Mouse (Mus musculus) limb, embryonic 12.5 days (tissue): ENCODE measurements at regions not wholly inside any gene's neighbourhood (a gene's known extent, or its start where the extent isn't known, plus 50 kb on each side); places are given as distances from the start of the nearest gene placed in this dataset.

ENCODE experiments used
- ATAC-seq: fragments of 200-750 bp; cut with Nextera tagmentation; 2 replicates; pipeline ENCODE4 v1.8.0; 2017; ENCODE audit warnings: low read depth, moderate TSS enrichment; ENCODE audit not compliant: insufficient number of reproducible peaks, insufficient read depth, low FRiP score, low TSS enrichment
- H3K27ac ChIP-seq: fragments of 300-500 bp; sonication (generic); 2 replicates; pipeline ENCODE4 v1.5.1; 2016; ENCODE audit warnings: mild to moderate bottlenecking, moderate library complexity
- H3K27me3 ChIP-seq: fragments of 300-500 bp; sonication (generic); 2 replicates; pipeline ENCODE4 v1.6.1; 2016; ENCODE audit warnings: mild to moderate bottlenecking, moderate library complexity
- H3K36me3 ChIP-seq: fragments of 300-500 bp; sonication (generic); 2 replicates; pipeline ENCODE4 v1.6.1; 2016; ENCODE audit warnings: mild to moderate bottlenecking, moderate library complexity
- H3K4me1 ChIP-seq: fragments of 300-500 bp; sonication (generic); replicated peaks from 2 replicates; pipeline ENCODE4 v1.6.1; 2016
- H3K4me2 ChIP-seq: fragments of 300-500 bp; sonication (generic); 2 replicates; pipeline ENCODE4 v1.6.1; 2016; ENCODE audit warnings: mild to moderate bottlenecking, moderate library complexity
- H3K4me3 ChIP-seq: fragments of 300-500 bp; sonication (generic); replicated peaks from 2 replicates; pipeline ENCODE4 v1.5.1; 2016; ENCODE audit warnings: mild to moderate bottlenecking
- H3K9ac ChIP-seq: fragments of 300-500 bp; sonication (generic); replicated peaks from 2 replicates; pipeline ENCODE4 v1.6.1; 2016; ENCODE audit warnings: mild to moderate bottlenecking, moderate library complexity
- H3K9me3 ChIP-seq: fragments of 300-500 bp; sonication (generic); 2 replicates; pipeline ENCODE4 v1.6.1; 2016; ENCODE audit warnings: mild to moderate bottlenecking, moderate library complexity
- WGBS: fragments of 180-500 bp; shearing (Covaris S2); methylation state at CpG from one replicate; pipeline ENCODE4 v1.1.7; 2016; 5-methylcytosine and 5-hydroxymethylcytosine counted together

- ATAC-seq = no peak
- Histone ChIP-seq H3K27ac (no peak overlapping the region), H3K4me3 (no peak overlapping the region), H3K27me3 (no peaks in the 10 kb centered on the region), H3K9ac (no peak overlapping the region), H3K9me3 (no peaks in the 10 kb centered on the region), H3K36me3 (no peaks in the 10 kb centered on the region), H3K4me1 (no peaks in the 10 kb centered on the region), H3K4me2 (no peak overlapping the region)
- WGBS = 62% methylated on average over 4 of the region's 4 CpGs
Observed at GRCm38 (mm10) chr19:54324991-54325390, 281.0 kb downstream of the Adra2a start.

DNA sequence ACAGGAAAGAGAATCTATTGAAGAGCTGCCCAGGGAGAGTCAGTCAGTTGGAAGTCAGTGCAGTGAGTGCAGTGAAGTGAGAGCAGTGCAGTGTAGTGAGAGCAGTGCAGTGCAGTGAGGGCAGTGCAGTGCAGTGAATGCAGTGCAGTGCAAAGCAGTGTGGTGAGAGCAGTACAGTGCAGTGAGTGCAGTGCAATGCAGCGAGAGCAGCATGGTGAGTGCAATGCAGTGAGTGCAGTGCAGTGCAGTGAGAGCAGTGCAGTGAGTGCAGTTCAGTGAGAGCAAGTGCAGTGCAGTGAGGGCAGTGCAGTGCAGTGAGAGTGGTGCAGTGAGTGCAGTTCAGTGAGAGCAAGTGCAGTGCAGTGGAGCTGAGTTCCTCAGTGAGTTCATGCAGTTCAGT, 288.2 kb downstream of the Adra2a start:
- Histone ChIP-seq H3K27me3 (no peaks in the 10 kb centered on the region), H3K4me1 (no peaks in the 10 kb centered on the region), H3K9me3 (0 out of 2 replicates have a peak, but pooled peaks cover 3% of the 10 kb centered on the region), H3K27ac (no peak overlapping the region), H3K4me3 (no peak overlapping the region), H3K36me3 (no peaks in the 10 kb centered on the region), H3K4me2 (no peak overlapping the region), H3K9ac (no peak overlapping the region)
- ATAC-seq = no peak
- 84% methylated on average over 1 of the region's 1 CpGs for WGBS

GRCm38 (mm10) chr19:54340778-54341291, 296.9 kb downstream of the Adra2a start:
- ATAC-seq = no peak
- Histone ChIP-seq H3K4me1 (no peaks in the 10 kb centered on the region), H3K4me2 (no peak overlapping the region), H3K27ac (no peak overlapping the region), H3K9ac (no peak overlapping the region), H3K4me3 (no peak overlapping the region), H3K36me3 (no peaks in the 10 kb centered on the region), H3K9me3 (no peaks in the 10 kb centered on the region), H3K27me3 (no peaks in the 10 kb centered on the region)
- 83% methylated on average over 2 of the region's 2 CpGs for WGBS

GRCm38 (mm10) chr19:54359731-54360130, 315.8 kb downstream of the Adra2a start:
- Histone ChIP-seq H3K4me3 (no peak overlapping the region), H3K4me1 (no peaks in the 10 kb centered on the region), H3K27ac (no peak overlapping the region), H3K4me2 (no peak overlapping the region), H3K9me3 (no peaks in the 10 kb centered on the region), H3K27me3 (no peaks in the 10 kb centered on the region), H3K9ac (no peak overlapping the region), H3K36me3 (no peaks in the 10 kb centered on the region)
- ATAC-seq = no peak
- WGBS = 87% methylated on average over 7 of the region's 7 CpGs

- no peaks in the 10 kb centered on the region for H3K9me3 ChIP-seq
- H3K27me3 ChIP-seq = no peaks in the 10 kb centered on the region
- no peak for ATAC-seq
- WGBS = 87% methylated on average over 3 of the region's 3 CpGs
- H3K36me3 ChIP-seq = no peaks in the 10 kb centered on the region
- no peak overlapping the region for H3K4me2 ChIP-seq
- H3K4me3 ChIP-seq = no peak overlapping the region
- no peak overlapping the region for H3K27ac ChIP-seq
- no peak overlapping the region for H3K9ac ChIP-seq
- H3K4me1 ChIP-seq = no peaks in the 10 kb centered on the region
Observed at GRCm38 (mm10) chr19:54360660-54361059, 316.7 kb downstream of the Adra2a start.

DNA sequence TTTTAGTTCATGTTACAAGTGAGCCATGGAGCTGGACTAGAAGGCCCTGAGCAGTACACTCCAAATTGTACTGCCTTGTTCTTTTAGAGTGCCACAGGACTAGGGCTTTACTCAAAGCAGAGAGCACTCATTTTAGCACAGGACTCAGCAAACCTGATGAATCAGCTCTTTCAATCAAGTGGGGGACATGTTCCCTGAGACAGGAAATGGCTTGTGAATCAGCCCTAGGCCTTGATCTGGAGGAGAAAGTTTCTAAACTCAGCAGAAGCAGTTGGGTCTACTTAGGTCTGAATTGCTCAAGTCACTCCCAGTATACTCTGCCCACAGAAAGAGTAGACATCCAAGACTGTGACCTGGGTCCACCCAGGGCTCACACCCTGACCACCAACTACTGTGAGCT, 341.1 kb downstream of the Adra2a start:
- H3K4me2 ChIP-seq = no peak overlapping the region
- H3K4me3 ChIP-seq = no peak overlapping the region
- no peak overlapping the region for H3K27ac ChIP-seq
- H3K9ac ChIP-seq = no peak overlapping the region
- no peaks in the 10 kb centered on the region for H3K36me3 ChIP-seq
- no peaks in the 10 kb centered on the region for H3K4me1 ChIP-seq
- ATAC-seq = no peak
- H3K9me3 ChIP-seq = no peaks in the 10 kb centered on the region
- H3K27me3 ChIP-seq = no peaks in the 10 kb centered on the region

- Histone ChIP-seq H3K9me3 (no peaks in the 10 kb centered on the region), H3K27ac (no peak overlapping the region), H3K4me1 (peaks cover 7% of the 10 kb centered on the region), H3K4me3 (no peak overlapping the region), H3K36me3 (no peaks in the 10 kb centered on the region), H3K9ac (no peak overlapping the region), H3K4me2 (no peak overlapping the region), H3K27me3 (no peaks in the 10 kb centered on the region)
- ATAC-seq = no peak
- 30% methylated on average over 6 of the region's 6 CpGs for WGBS
Observed at GRCm38 (mm10) chr19:54391406-54391805, 347.5 kb downstream of the Adra2a start.

GRCm38 (mm10) chr19:54399651-54400050, 355.7 kb downstream of the Adra2a start:
- Histone ChIP-seq H3K27ac (no peak overlapping the region), H3K36me3 (no peaks in the 10 kb centered on the region), H3K9me3 (no peaks in the 10 kb centered on the region), H3K4me2 (no peak overlapping the region), H3K4me1 (no peaks in the 10 kb centered on the region), H3K27me3 (no peaks in the 10 kb centered on the region), H3K9ac (no peak overlapping the region), H3K4me3 (no peak overlapping the region)
- WGBS = 30% methylated on average over 7 of the region's 7 CpGs
- no peak for ATAC-seq

GRCm38 (mm10) chr19:54407904-54408303, 364.0 kb downstream of the Adra2a start:
- no peak overlapping the region for H3K27ac ChIP-seq

DNA sequence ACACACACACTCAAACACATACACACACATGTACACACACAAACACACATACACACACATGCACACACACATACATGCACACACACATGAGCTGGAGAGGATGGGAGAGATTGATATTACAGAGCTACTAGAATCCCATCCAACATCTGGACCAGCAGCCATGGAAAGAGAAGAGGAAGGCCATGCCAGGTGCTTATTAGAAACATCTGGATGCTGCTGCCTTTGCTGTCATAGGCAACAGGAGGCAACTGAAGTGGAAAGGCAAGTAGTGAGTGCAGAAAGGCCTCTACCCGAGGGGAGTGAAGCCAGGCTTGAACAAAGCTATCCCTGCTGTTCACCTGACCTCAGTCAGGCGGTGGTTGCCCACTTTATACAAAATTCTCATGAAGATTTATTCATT, 385.1 kb downstream of the Adra2a start:
- Histone ChIP-seq H3K27ac (no peak overlapping the region), H3K4me2 (no peak overlapping the region), H3K4me3 (no peak overlapping the region), H3K27me3 (no peaks in the 10 kb centered on the region), H3K9ac (no peak overlapping the region), H3K4me1 (0 out of 2 replicates have a peak, but pooled peaks cover 3% of the 10 kb centered on the region), H3K9me3 (peaks cover 10% of the 10 kb centered on the region), H3K36me3 (no peaks in the 10 kb centered on the region)
- no peak for ATAC-seq
- 23% methylated on average over 2 of the region's 2 CpGs for WGBS

More at GRCm38 (mm10) chr19:54407904-54408303, 364.0 kb downstream of the Adra2a start:
- 69% methylated on average over 4 of the region's 4 CpGs for WGBS
- Histone ChIP-seq H3K9me3 (no peaks in the 10 kb centered on the region), H3K36me3 (no peaks in the 10 kb centered on the region), H3K27me3 (no peaks in the 10 kb centered on the region), H3K4me3 (no peak overlapping the region), H3K4me1 (no peaks in the 10 kb centered on the region), H3K4me2 (no peak overlapping the region), H3K9ac (no peak overlapping the region)
- ATAC-seq = no peak

DNA sequence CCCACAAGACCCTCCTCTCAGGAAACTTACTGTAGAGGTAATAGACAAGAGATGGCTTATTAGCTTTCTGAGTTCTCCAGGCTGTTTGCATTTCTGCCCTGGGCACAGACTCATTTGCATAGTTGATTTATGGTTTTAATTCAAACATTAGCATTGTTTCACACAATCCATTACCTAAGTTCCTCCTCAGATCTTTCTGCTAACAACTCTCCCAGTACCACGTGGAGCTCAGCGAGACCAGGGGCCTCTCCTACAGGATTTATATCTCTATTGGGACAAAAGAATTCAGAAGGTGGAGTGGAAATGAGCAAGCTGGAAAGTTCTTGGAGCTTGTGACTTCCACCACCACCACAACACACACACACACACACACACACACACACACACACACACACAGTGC, 396.8 kb downstream of the Adra2a start:
- Histone ChIP-seq H3K9ac (no peak overlapping the region), H3K4me2 (no peak overlapping the region), H3K27me3 (no peaks in the 10 kb centered on the region), H3K27ac (no peak overlapping the region), H3K9me3 (no peaks in the 10 kb centered on the region), H3K4me1 (no peaks in the 10 kb centered on the region), H3K36me3 (no peaks in the 10 kb centered on the region), H3K4me3 (no peak overlapping the region)
- ATAC-seq = no peak
- 43% methylated on average over 2 of the region's 2 CpGs for WGBS

GRCm38 (mm10) chr19:54460426-54461170, 416.6 kb downstream of the Adra2a start:
- no peak overlapping the region for H3K4me3 ChIP-seq
- H3K9ac ChIP-seq = no peak overlapping the region
- ATAC-seq = no peak
- H3K27me3 ChIP-seq = no peaks in the 10 kb centered on the region
- H3K36me3 ChIP-seq = no peaks in the 10 kb centered on the region
- H3K27ac ChIP-seq = no peak overlapping the region
- WGBS = 67% methylated on average over 2 of the region's 2 CpGs
- H3K4me1 ChIP-seq = no peaks in the 10 kb centered on the region
- H3K9me3 ChIP-seq = no peaks in the 10 kb centered on the region
- H3K4me2 ChIP-seq = no peak overlapping the region
